Mouse (Mus musculus) liver, embryonic 14.5 days (tissue): ENCODE results near the gene Rab4a.

ENCODE experiments used
- CTCF ChIP-seq: IDR thresholded peaks from 2 replicates; pipeline ENCODE4 v1.5.1; 2016; ENCODE audit warnings: antibody characterized with exemption, low read depth, control low read depth
- EP300 ChIP-seq: IDR thresholded peaks from 2 replicates; pipeline ENCODE4 v1.6.1; 2016; ENCODE audit warnings: antibody characterized with exemption, low read depth

GRCm38 (mm10) chr8:123789461-123789860 is 16.3 kb upstream of the Rab4a start:
- TF ChIP-seq CTCF, result no peak
- TF ChIP-seq EP300, result no peak
